Mouse (Mus musculus): Measurements from ENCODE around the gene Cfap52. TPM values are rescaled to one million over a fixed set of nuclear protein-coding genes. Genes with fewer than 3 reads are reported as not detected.

The Cfap52 gene
- polyA plus RNA-seq, 1 experiment, result 0.44 TPM

GRCm38 (mm10) chr11:67926348-67927055, 38.9 kb downstream of the Cfap52 start:
- no peak for DNase-seq (ENCODE audit: low spot score)

DNA sequence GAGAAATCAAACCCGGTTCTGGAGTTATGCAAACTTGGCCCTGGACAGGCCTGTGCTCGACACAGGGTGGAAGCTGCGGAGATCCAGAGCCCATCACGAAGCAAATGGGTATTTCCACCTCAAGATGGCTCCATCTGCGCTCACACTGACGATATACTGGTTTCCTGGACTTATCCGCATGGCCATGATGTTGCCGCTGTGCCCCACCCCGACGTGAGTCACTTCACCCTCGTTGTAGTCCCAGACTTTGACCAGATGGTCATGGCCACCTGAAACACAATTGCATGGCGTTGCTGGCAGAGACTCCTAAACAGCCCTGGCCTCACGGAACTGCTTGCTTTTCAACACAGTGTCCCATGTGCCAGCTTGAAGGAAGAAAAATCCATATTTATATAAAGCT, 40.5 kb downstream of the Cfap52 start:
- no peak for DNase-seq (ENCODE audit: low spot score)

- DNase-seq (ENCODE audit: low spot score), result no peak
Observed at GRCm38 (mm10) chr11:67923720-67924119, 41.7 kb downstream of the Cfap52 start.

DNA sequence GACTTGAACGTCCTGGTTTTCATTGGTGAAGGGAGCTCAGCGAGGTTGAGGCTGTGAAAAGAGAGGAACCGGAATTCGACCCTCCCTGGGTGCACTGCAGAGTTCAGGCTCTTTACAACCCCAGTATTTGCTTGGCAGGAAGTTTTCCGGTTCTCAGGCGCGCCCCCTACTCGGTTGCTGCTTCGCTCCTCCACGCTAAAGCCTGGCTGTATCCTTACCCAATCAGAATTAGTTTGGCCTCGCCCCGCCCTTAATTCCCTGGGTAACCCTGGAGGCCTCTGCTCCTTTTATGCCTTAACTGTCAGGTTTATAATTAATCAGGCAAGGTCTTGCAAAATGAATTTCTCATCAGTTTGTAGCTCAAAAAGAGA, 42.7 kb downstream of the Cfap52 start:
- DNase-seq (ENCODE audit: low spot score), result peak; percentile 37

GRCm38 (mm10) chr11:67921827-67922754, 43.4 kb downstream of the Cfap52 start, which contains the start of gene Usp43:
Usp43 (minus strand) TSS chr11:67922153.
- DNase-seq (ENCODE audit: low spot score), result peak; percentile 69

- peak; percentile 59 for DNase-seq (ENCODE audit: low spot score)
Observed at GRCm38 (mm10) chr11:67921091-67921826, 44.2 kb downstream of the Cfap52 start.

DNA sequence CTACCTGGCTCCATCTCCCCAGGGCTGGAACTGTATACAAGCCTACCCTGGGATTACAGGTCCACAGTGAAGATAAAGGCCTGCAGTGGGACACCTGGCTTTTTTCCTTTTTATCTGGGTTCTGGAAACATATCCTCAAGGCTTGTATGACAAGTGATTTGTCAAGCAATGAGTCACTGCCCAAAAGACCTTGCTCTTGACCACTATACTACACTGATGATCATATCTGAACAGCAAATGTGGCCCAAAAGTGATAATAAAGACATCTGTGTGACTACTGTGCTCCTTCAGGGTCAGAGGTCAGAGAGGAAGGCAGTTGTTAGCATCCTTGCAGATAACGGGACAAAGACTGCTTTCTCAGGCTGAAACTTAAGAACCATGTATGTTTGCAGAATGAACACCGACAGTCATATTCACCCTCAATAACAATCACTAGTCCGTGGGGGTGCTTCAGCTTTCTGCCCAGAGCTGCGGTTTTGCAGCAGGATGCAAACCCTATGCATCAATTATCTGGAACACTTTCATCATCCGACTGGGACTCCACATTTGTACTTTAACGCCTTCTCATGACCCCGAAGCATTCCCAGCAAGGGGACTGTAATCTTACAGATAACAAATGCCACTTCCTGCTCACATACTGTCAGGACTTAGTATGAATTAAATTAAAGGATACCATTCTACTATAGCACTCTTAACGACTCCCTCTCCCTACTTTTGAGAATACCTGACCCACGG, 45.1 kb downstream of the Cfap52 start:
- DNase-seq (ENCODE audit: low spot score), result no peak

- no peak for DNase-seq (ENCODE audit: low spot score)
Observed at GRCm38 (mm10) chr11:67919593-67919992, 45.9 kb downstream of the Cfap52 start.

DNA sequence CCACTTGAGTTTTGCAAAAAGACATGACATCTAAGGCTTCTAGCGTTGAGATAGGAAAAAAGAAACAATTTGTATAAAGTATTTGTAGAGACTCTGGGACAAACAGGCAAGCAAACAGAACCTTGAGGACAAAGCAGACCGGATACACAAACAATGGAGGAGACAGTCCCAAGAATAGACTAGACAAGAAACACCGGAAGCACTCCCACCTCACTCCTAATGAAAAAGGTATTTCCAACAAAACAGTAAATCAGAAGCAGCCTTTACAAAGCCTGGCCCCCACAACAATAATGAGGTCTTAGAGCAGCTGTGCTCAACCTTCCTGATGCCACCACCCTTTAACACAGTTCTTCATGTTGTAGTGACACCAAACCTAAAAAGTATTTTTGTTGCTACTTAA, 48.3 kb downstream of the Cfap52 start:
- DNase-seq (ENCODE audit: low spot score), result no peak

GRCm38 (mm10) chr11:67911074-67911473, 54.4 kb downstream of the Cfap52 start:
- DNase-seq (ENCODE audit: low spot score), result no peak

GRCm38 (mm10) chr11:67903756-67904155, 61.7 kb downstream of the Cfap52 start:
- DNase-seq (ENCODE audit: low spot score), result no peak

DNA sequence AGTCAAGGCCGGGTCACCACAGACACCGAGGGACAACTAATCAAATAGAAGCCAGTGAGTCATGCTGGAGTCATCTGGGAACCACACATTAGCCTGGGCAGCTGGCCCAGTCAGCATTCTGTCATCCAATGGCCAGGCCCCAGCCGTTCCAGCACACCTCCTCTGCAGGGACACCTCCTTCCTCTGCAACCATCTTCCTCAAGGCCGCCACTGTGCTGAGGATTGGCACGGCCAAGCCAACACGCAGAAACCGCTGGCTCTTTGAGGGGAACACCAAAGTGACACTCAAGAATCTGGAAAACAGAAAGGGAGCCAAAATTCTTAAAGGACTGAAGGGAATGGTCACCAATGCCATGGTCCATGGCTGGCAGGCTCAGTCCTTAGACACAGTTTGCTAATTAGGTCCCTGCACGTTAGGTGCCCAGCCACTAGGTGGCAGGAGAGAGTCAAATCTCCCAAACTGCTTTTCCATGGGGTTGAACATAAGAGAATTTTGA, 68.3 kb downstream of the Cfap52 start:
- DNase-seq (ENCODE audit: low spot score), result peak; percentile 50

DNA sequence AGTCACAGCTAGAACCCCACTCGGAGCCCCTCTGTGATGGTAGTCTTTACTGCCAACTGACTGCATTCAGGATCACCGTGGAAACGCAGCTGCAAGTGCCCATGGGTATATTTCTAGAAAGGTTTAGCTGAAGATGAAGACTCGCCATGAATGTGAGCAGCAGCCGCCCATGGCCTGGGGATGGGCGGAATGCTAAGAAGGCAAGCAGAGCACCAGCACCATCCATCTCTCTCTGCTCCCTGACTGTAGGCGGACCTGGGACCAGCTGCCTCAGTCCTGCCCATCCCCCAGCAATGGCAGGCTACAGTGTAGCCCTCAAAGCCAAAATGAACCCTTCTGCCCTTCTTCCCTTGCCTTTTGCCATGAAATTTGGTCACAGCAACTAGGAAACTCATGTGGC, 69.8 kb downstream of the Cfap52 start:
- no peak for DNase-seq (ENCODE audit: low spot score)

DNA sequence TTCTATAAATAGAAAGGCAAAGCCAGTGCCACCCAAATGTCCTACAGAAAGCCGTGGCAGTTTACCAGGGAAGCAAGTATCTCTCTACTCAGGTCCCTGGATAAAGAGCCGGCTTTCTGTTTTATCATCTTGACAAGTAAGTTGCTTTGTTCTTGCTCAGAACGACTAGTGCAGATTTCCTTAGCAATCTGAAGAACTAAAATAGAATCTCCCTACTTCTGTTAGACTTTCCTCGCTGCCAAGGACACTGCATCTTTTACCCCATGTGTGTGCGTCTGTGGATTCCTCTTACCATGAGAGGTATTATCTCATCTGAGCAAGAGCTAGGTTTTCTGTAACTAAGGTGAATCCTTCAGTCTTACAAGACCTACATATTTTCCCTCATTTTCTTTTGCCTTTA, 76.9 kb downstream of the Cfap52 start:
- DNase-seq (ENCODE audit: low spot score), result no peak

DNA sequence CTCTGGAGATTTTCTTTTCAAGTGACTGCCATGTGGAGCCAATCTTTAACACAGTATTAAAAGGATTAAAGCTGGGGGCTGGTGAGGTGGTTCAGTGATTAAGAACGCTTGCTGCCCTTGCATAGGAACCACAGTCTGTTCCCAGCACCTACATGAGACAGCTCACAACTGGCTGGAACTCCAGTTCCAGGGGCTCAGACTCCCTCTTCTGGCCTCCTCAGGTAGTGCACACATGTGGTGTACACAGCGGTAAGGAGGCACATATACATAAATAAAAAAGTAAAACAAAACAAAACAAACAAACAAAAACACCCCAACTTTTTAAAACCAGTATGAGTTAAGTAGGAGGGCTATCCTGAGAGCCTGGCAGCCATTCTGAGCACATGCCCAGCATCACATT, 79.5 kb downstream of the Cfap52 start:
- DNase-seq (ENCODE audit: low spot score), result no peak

Other genes with a start within 250 kb of the Cfap52 start
- gene Glp2r, start 194.5 kb downstream of the Cfap52 start, polyA plus RNA-seq (2012; rRNA removed), result 6.7 and 8.0 TPM in 2 replicates
- gene Gsg1l2, start 191.0 kb downstream of the Cfap52 start, polyA plus RNA-seq (2012; rRNA removed), result 0.08 and 0.12 TPM in 2 replicates
- 0.94 and 1.2 TPM in 2 replicates for gene Dhrs7c, start 167.5 kb downstream of the Cfap52 start, polyA plus RNA-seq (2012; rRNA removed)
- gene Usp43, start 43.5 kb downstream of the Cfap52 start, polyA plus RNA-seq (2012; rRNA removed), result 3.9 TPM in 2 replicates
- gene Stx8, start 542 bp upstream of the Cfap52 start, polyA plus RNA-seq (2012; rRNA removed), result 41.6 and 43.6 TPM in 2 replicates